Mouse (Mus musculus): ENCODE measurements around the gene Gng12. TPM values are rescaled to one million over a fixed set of nuclear protein-coding genes. Genes with fewer than 3 reads are reported as not detected.
"Not testable (repeated sequence)": the region's sequence is repeated elsewhere in the genome, so short reads cannot be mapped to it uniquely, and the experiment has no call there.

The Gng12 gene
- polyA plus RNA-seq, 1 experiment from 2014 or later: 165 TPM

DNA sequence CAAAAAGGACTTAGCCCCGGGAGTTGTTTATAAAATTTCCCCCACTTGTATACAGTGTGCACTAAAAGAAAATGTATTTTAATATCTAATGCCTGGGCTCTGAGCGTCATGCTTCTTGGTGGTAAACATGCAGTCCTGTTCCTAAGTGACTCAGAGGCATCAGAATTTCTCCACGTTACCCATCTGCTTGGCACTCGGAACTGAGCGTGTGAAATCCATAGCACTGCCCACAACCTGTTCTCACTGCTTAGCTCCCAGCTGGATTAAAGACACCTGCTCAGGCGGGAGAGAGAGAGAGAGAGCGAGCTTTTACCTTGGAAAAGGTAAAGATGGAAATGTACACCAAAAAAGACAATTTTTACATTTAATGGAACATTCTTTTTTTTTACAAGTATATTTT lies 122.8 kb downstream of the Gng12 start:
- ATAC-seq; H3K27me3 ChIP-seq (replicated peaks; ENCODE audit: control insufficient read depth, insufficient read depth, low read length); H3K9me3 ChIP-seq (ENCODE audit: control insufficient read depth, low read length); H3K36me3 ChIP-seq (ENCODE audit: control insufficient read depth, insufficient read depth, low read length); H3K4me3 ChIP-seq (ENCODE audit: low read length); H3K4me2 ChIP-seq (ENCODE audit: low read depth, low read length); H3K27ac ChIP-seq (ENCODE audit: low read length); H3K9ac ChIP-seq (ENCODE audit: low read depth, low read length): not testable (repeated sequence)
- peaks cover 18% of the 10 kb centered on the region for H3K4me1 ChIP-seq (ENCODE audit: control insufficient read depth, insufficient read depth, low read length)
- WGBS: 82% methylated on average over 7 of the region's 7 CpGs

DNA sequence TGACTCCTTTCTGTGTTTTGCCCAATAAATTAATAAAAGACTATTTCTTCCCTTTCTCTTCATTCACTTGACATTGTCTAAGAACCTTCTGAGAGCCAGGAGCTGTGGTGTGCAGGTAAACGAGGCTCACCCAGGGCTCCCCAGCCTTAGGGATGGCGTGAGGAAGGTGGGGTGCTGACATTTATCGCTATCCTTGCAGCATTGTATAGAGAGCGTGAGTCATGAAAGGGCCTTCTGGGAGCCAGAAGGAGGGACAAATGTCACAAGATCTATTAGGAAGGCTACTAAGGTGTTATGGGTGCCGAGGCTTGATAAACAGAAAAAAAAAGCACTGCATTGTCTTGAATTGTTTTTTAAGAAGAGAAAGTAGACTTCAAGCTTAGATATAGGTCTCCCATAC lies 125.1 kb downstream of the Gng12 start:
- Histone ChIP-seq H3K4me3 (ENCODE audit: low read length) (no peak overlapping the region), H3K4me2 (ENCODE audit: low read depth, low read length) (no peak overlapping the region), H3K36me3 (ENCODE audit: control insufficient read depth, insufficient read depth, low read length) (peaks cover 3% of the 10 kb centered on the region; the same call in 1 of the 2 replicates), H3K9ac (ENCODE audit: low read depth, low read length) (no peak overlapping the region), H3K27me3 (replicated peaks; ENCODE audit: control insufficient read depth, insufficient read depth, low read length) (no peaks in the 10 kb centered on the region), H3K4me1 (ENCODE audit: control insufficient read depth, insufficient read depth, low read length) (peaks cover 6% of the 10 kb centered on the region), H3K9me3 (ENCODE audit: control insufficient read depth, low read length) (no peaks in the 10 kb centered on the region), H3K27ac (ENCODE audit: low read length) (no peak overlapping the region)
- no peak for ATAC-seq
- 84% methylated on average over 5 of the region's 5 CpGs for WGBS

DNA sequence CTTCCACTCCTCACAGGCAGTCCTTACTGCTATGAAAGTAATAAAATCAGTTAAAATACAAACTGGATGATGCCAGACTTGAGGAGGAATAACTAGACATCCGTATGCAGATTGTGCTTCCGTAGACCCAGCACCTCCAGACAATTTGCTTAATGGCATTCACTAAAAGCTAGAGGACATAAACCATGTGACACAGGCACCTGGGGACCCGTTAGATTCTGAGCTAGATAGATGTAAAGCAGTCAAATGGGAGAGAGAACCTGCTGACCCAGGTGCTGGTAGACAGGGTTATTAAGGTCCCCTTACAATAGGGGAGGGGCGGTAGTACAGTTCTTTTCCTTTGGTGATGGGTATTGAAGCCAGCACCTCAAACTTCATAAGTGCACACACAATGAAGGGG lies 127.5 kb downstream of the Gng12 start:
- 83% methylated on average over 4 of the region's 4 CpGs for WGBS
- H3K4me1 ChIP-seq (ENCODE audit: control insufficient read depth, insufficient read depth, low read length): no peaks in the 10 kb centered on the region
- H3K36me3 ChIP-seq (ENCODE audit: control insufficient read depth, insufficient read depth, low read length): no peaks in the 10 kb centered on the region
- H3K27ac ChIP-seq (ENCODE audit: low read length): no peak overlapping the region
- no peaks in the 10 kb centered on the region for H3K9me3 ChIP-seq (ENCODE audit: control insufficient read depth, low read length)
- no peak overlapping the region for H3K4me2 ChIP-seq (ENCODE audit: low read depth, low read length)
- no peak overlapping the region for H3K9ac ChIP-seq (ENCODE audit: low read depth, low read length)
- no peak overlapping the region for H3K4me3 ChIP-seq (ENCODE audit: low read length)
- no peak for ATAC-seq
- H3K27me3 ChIP-seq (replicated peaks; ENCODE audit: control insufficient read depth, insufficient read depth, low read length): no peaks in the 10 kb centered on the region

DNA sequence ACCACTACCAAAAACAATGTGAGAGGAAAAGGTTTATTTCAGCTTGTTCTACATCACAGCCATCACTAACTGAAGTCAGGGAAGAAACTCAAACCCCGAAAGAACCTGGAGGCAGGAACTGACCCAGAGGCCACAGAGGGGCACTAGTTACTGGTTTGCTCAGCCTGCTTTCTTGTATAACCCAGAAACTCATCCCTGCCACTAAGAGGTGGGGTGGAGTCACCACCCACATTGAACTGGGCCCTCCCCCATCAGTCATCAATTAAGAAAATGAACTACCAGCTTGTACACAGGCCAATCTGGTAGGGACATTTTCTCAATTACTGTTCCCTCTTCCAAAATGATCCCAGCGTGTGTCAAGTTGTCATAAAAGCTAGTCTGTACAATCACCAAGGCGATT lies 130.5 kb downstream of the Gng12 start:
- WGBS: 80% methylated on average over 3 of the region's 3 CpGs
- H3K4me1 ChIP-seq (ENCODE audit: control insufficient read depth, insufficient read depth, low read length): peaks cover 3% of the 10 kb centered on the region; the same call in 1 of the 2 replicates
- H3K4me2 ChIP-seq (ENCODE audit: low read depth, low read length): no peak overlapping the region
- H3K9me3 ChIP-seq (ENCODE audit: control insufficient read depth, low read length): no peaks in the 10 kb centered on the region
- ATAC-seq: no peak
- H3K27me3 ChIP-seq (replicated peaks; ENCODE audit: control insufficient read depth, insufficient read depth, low read length): no peaks in the 10 kb centered on the region
- no peaks in the 10 kb centered on the region for H3K36me3 ChIP-seq (ENCODE audit: control insufficient read depth, insufficient read depth, low read length)
- H3K9ac ChIP-seq (ENCODE audit: low read depth, low read length): no peak overlapping the region
- H3K4me3 ChIP-seq (ENCODE audit: low read length): no peak overlapping the region
- no peak overlapping the region for H3K27ac ChIP-seq (ENCODE audit: low read length)

DNA sequence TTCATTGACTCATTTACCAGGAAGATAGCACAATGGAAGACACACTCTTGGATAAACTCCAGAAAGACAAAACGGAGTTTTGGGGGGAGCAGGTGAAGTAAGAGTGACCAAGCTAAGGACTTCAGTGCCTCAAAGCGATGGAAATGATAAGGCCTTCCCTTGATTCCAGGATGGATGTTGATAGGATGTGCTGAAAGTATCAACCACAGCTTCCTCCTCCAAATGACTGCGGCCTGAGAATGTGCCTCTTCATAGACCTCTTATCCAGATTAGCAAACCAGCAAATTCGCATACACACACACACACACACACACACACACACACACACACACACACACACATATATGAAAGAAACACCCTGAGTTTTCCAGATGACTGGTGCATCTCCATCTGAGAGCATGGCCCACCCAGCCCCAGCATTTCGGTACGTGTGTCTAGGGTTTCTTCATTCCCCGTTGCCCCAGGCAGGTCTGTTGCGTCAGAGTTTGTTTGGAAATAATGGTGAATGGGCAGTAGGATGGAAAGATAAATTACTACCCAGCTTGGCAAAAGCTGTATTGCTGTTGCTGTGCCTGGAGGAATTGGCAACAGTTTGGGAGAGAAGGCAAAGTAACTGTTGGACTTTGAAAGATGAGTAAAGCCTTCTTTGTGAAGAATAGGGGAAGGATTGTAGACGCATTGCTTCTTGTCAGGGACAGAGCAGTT lies 131.4 kb downstream of the Gng12 start:
- H3K9ac ChIP-seq (ENCODE audit: low read depth, low read length): no peak overlapping the region
- no peaks in the 10 kb centered on the region for H3K9me3 ChIP-seq (ENCODE audit: control insufficient read depth, low read length)
- H3K27ac ChIP-seq (ENCODE audit: low read length): no peak overlapping the region
- H3K27me3 ChIP-seq (replicated peaks; ENCODE audit: control insufficient read depth, insufficient read depth, low read length): no peaks in the 10 kb centered on the region
- H3K4me1 ChIP-seq (ENCODE audit: control insufficient read depth, insufficient read depth, low read length): peaks cover 3% of the 10 kb centered on the region; the same call in 1 of the 2 replicates
- no peak overlapping the region for H3K4me2 ChIP-seq (ENCODE audit: low read depth, low read length)
- WGBS: 70% methylated on average over 9 of the region's 9 CpGs
- no peak for ATAC-seq
- no peaks in the 10 kb centered on the region for H3K36me3 ChIP-seq (ENCODE audit: control insufficient read depth, insufficient read depth, low read length)
- no peak overlapping the region for H3K4me3 ChIP-seq (ENCODE audit: low read length)

DNA sequence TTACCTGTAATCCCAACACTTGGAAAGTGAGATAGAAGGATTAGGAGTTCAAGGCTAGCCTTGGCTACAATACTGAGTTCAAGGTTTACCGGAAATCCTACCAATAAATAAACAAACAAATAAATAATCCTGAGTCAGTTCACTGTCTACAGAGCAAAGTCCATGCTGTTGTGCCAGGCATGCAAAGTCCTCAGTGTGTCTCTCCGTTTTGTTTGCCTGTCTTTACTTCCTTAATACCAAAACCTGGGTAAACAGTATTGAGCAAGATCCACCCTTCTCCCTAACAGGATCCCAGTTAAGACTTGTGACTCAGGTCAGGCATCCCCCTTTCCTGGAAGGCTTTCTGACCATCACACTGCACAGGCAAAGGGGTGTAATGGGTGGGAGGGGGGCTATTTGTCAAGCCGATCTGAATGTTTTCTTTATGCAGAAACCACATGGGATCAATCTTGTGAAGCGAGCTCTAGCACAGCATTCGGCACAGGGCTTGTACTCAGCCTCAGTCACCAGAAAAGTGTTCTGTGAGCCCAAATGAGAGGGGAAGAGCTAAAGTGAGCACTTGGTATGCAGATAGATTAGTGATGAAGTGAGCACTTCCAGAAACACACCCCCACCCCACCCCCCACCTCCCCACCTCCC lies 133.2 kb downstream of the Gng12 start:
- Histone ChIP-seq H3K4me2 (ENCODE audit: low read depth, low read length) (no peak overlapping the region), H3K9ac (ENCODE audit: low read depth, low read length) (no peak overlapping the region), H3K27me3 (replicated peaks; ENCODE audit: control insufficient read depth, insufficient read depth, low read length) (no peaks in the 10 kb centered on the region), H3K4me3 (ENCODE audit: low read length) (no peak overlapping the region), H3K36me3 (ENCODE audit: control insufficient read depth, insufficient read depth, low read length) (no peaks in the 10 kb centered on the region), H3K4me1 (ENCODE audit: control insufficient read depth, insufficient read depth, low read length) (peaks cover 3% of the 10 kb centered on the region; the same call in 1 of the 2 replicates), H3K9me3 (ENCODE audit: control insufficient read depth, low read length) (no peaks in the 10 kb centered on the region), H3K27ac (ENCODE audit: low read length) (no peak overlapping the region)
- ATAC-seq: peak; percentile 79
- WGBS: 38% methylated on average over 5 of the region's 5 CpGs

DNA sequence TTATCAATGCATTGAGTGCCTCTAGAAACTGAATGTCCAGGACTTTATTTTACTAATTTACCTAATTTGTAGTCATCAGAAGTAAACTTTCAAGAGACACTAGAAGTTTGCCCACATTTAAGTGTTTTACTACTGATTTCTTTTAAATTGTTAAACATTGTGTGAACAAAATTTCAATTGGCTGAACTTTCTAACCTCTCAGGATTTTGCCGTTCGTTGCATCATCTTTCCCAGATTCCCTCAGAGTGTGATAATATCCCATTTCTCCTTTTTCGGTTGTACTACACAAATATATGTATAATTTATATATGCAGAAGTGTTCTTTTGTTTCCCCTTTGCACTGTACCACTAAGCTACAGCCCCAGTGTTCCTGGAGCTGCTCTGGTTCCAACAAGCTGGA lies 133.8 kb downstream of the Gng12 start:
- H3K9ac ChIP-seq (ENCODE audit: low read depth, low read length): no peak overlapping the region
- peaks cover 3% of the 10 kb centered on the region; the same call in 1 of the 2 replicates for H3K4me1 ChIP-seq (ENCODE audit: control insufficient read depth, insufficient read depth, low read length)
- ATAC-seq: no peak
- WGBS: 40% methylated on average over 3 of the region's 3 CpGs
- no peak overlapping the region for H3K27ac ChIP-seq (ENCODE audit: low read length)
- H3K36me3 ChIP-seq (ENCODE audit: control insufficient read depth, insufficient read depth, low read length): no peaks in the 10 kb centered on the region
- H3K4me2 ChIP-seq (ENCODE audit: low read depth, low read length): no peak overlapping the region
- no peaks in the 10 kb centered on the region for H3K9me3 ChIP-seq (ENCODE audit: control insufficient read depth, low read length)
- H3K4me3 ChIP-seq (ENCODE audit: low read length): no peak overlapping the region
- H3K27me3 ChIP-seq (replicated peaks; ENCODE audit: control insufficient read depth, insufficient read depth, low read length): no peaks in the 10 kb centered on the region

DNA sequence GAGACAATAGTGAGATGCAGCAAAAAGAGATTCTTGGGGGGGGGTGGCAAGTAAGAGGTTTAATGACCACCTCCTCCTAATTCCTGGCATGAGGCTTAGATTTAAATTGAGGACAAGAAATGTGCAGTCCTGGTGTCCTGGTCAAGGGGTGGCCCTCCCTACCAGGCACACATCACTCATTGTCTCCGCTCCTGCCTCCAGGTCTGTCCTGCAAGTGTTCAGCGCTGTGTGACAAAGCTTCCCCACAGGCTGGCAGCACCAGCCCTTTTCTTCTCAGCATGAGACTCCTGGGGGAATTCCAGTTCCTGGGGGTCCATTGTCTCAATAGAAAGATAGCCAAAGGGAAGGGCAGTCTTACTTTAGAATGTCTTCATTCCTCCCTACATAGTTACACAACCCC lies 134.2 kb downstream of the Gng12 start:
- Histone ChIP-seq H3K36me3 (ENCODE audit: control insufficient read depth, insufficient read depth, low read length) (no peaks in the 10 kb centered on the region), H3K9me3 (ENCODE audit: control insufficient read depth, low read length) (no peaks in the 10 kb centered on the region), H3K4me3 (ENCODE audit: low read length) (no peak overlapping the region), H3K9ac (ENCODE audit: low read depth, low read length) (no peak overlapping the region), H3K4me2 (ENCODE audit: low read depth, low read length) (no peak overlapping the region), H3K27ac (ENCODE audit: low read length) (no peak overlapping the region), H3K4me1 (ENCODE audit: control insufficient read depth, insufficient read depth, low read length) (peaks cover 4% of the 10 kb centered on the region), H3K27me3 (replicated peaks; ENCODE audit: control insufficient read depth, insufficient read depth, low read length) (no peaks in the 10 kb centered on the region)
- no peak for ATAC-seq
- WGBS: 63% methylated on average over 2 of the region's 2 CpGs

DNA sequence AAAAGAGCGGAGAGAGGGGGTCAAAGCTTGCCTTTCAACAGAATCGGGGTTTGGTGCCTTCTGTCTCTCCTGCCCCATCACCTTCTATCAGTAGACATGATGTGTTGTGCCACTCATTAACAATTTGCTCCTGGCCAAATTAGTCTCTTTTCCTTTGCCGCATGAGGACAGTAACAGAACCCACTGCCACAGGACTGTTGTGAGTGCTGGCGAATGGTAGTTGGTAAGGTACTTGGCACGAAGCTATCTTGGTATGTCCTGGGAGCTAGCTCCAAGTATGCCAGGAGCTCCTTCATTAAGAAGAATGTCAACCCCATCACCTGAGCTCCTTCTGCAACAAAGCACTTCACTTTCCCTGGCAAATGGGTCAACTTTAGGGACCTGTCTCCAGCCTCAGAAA lies 134.6 kb downstream of the Gng12 start:
- ATAC-seq: no peak
- Histone ChIP-seq H3K9me3 (ENCODE audit: control insufficient read depth, low read length) (no peaks in the 10 kb centered on the region), H3K4me1 (ENCODE audit: control insufficient read depth, insufficient read depth, low read length) (peaks cover 9% of the 10 kb centered on the region), H3K9ac (ENCODE audit: low read depth, low read length) (no peak overlapping the region), H3K27ac (ENCODE audit: low read length) (no peak overlapping the region), H3K27me3 (replicated peaks; ENCODE audit: control insufficient read depth, insufficient read depth, low read length) (no peaks in the 10 kb centered on the region), H3K36me3 (ENCODE audit: control insufficient read depth, insufficient read depth, low read length) (no peaks in the 10 kb centered on the region), H3K4me2 (ENCODE audit: low read depth, low read length) (no peak overlapping the region), H3K4me3 (ENCODE audit: low read length) (no peak overlapping the region)
- 69% methylated on average over 5 of the region's 5 CpGs for WGBS
